Mouse (Mus musculus): Measurements from ENCODE around the gene Sptbn1. TPM values are rescaled to one million over a fixed set of nuclear protein-coding genes. Genes with fewer than 3 reads are reported as not detected.

Sptbn1 gene
- polyA plus RNA-seq, 1 experiment from 2014 or later, result 176 TPM

- no peak for ATAC-seq (replicated peaks)
- Histone ChIP-seq H3K27me3 (replicated peaks) (no peaks in the 10 kb centered on the region), H3K4me3 (no peak overlapping the region), H3K27ac (no peak overlapping the region), H3K4me1 (no peaks in the 10 kb centered on the region), H3K9ac (no peak overlapping the region), H3K9me3 (no peaks in the 10 kb centered on the region), H3K36me3 (replicated peaks) (peaks cover 68% of the 10 kb centered on the region), H3K4me2 (no peak overlapping the region)
- WGBS, result 97% methylated on average over 6 of the region's 6 CpGs
Measured at GRCm38 (mm10) chr11:30132581-30132980, 135.4 kb downstream of the Sptbn1 start.

GRCm38 (mm10) chr11:30131640-30132039 lies 136.3 kb downstream of the Sptbn1 start:
- no peak overlapping the region for H3K9ac ChIP-seq
- H3K27ac ChIP-seq, result no peak overlapping the region
- 78% methylated on average over 4 of the region's 4 CpGs for WGBS
- no peak overlapping the region for H3K4me3 ChIP-seq
- H3K4me2 ChIP-seq, result no peak overlapping the region
- no peaks in the 10 kb centered on the region for H3K27me3 ChIP-seq (replicated peaks)
- peaks cover 62% of the 10 kb centered on the region for H3K36me3 ChIP-seq (replicated peaks)
- no peaks in the 10 kb centered on the region for H3K9me3 ChIP-seq
- no peak for ATAC-seq (replicated peaks)
- H3K4me1 ChIP-seq, result no peaks in the 10 kb centered on the region

- no peak overlapping the region for H3K9ac ChIP-seq
- H3K4me2 ChIP-seq, result no peak overlapping the region
- peaks cover 58% of the 10 kb centered on the region for H3K36me3 ChIP-seq (replicated peaks)
- no peaks in the 10 kb centered on the region for H3K9me3 ChIP-seq
- WGBS, result 91% methylated on average over 7 of the region's 7 CpGs
- no peak overlapping the region for H3K4me3 ChIP-seq
- no peaks in the 10 kb centered on the region for H3K27me3 ChIP-seq (replicated peaks)
- H3K4me1 ChIP-seq, result no peaks in the 10 kb centered on the region
- ATAC-seq (replicated peaks), result no peak
- H3K27ac ChIP-seq, result no peak overlapping the region
Measured at GRCm38 (mm10) chr11:30129339-30129738, 138.6 kb downstream of the Sptbn1 start.

GRCm38 (mm10) chr11:30126840-30127239 lies 141.1 kb downstream of the Sptbn1 start:
- no peak overlapping the region for H3K9ac ChIP-seq
- ATAC-seq (replicated peaks), result no peak
- H3K4me1 ChIP-seq, result no peaks in the 10 kb centered on the region
- H3K36me3 ChIP-seq (replicated peaks), result peaks cover 59% of the 10 kb centered on the region
- H3K27me3 ChIP-seq (replicated peaks), result no peaks in the 10 kb centered on the region
- WGBS, result 86% methylated on average over 1 of the region's 1 CpGs
- no peaks in the 10 kb centered on the region for H3K9me3 ChIP-seq
- no peak overlapping the region for H3K27ac ChIP-seq
- H3K4me2 ChIP-seq, result no peak overlapping the region
- no peak overlapping the region for H3K4me3 ChIP-seq

GRCm38 (mm10) chr11:30118038-30118437 lies 149.9 kb downstream of the Sptbn1 start:
- no peaks in the 10 kb centered on the region for H3K27me3 ChIP-seq (replicated peaks)
- WGBS, result 95% methylated on average over 4 of the region's 4 CpGs
- H3K4me1 ChIP-seq, result no peaks in the 10 kb centered on the region
- no peaks in the 10 kb centered on the region for H3K9me3 ChIP-seq
- H3K9ac ChIP-seq, result no peak overlapping the region
- H3K36me3 ChIP-seq (replicated peaks), result peaks cover 71% of the 10 kb centered on the region
- no peak overlapping the region for H3K4me2 ChIP-seq
- ATAC-seq (replicated peaks), result no peak
- H3K4me3 ChIP-seq, result no peak overlapping the region
- H3K27ac ChIP-seq, result no peak overlapping the region

- WGBS, result 88% methylated on average over 2 of the region's 2 CpGs
- Histone ChIP-seq H3K4me2 (no peak overlapping the region), H3K9ac (no peak overlapping the region), H3K36me3 (replicated peaks) (peaks cover 64% of the 10 kb centered on the region), H3K9me3 (no peaks in the 10 kb centered on the region), H3K27ac (no peak overlapping the region), H3K4me3 (no peak overlapping the region), H3K27me3 (replicated peaks) (no peaks in the 10 kb centered on the region), H3K4me1 (no peaks in the 10 kb centered on the region)
- no peak for ATAC-seq (replicated peaks)
Measured at GRCm38 (mm10) chr11:30113631-30114030, 154.3 kb downstream of the Sptbn1 start.

GRCm38 (mm10) chr11:30110634-30111033 lies 157.3 kb downstream of the Sptbn1 start:
- Histone ChIP-seq H3K4me1 (no peaks in the 10 kb centered on the region), H3K9me3 (no peaks in the 10 kb centered on the region), H3K9ac (no peak overlapping the region), H3K27ac (no peak overlapping the region), H3K4me2 (no peak overlapping the region), H3K36me3 (replicated peaks) (peaks cover 51% of the 10 kb centered on the region), H3K27me3 (replicated peaks) (no peaks in the 10 kb centered on the region), H3K4me3 (no peak overlapping the region)
- no peak for ATAC-seq (replicated peaks)
- WGBS, result 88% methylated on average over 7 of the region's 7 CpGs

GRCm38 (mm10) chr11:30104177-30104576 lies 163.8 kb downstream of the Sptbn1 start:
- Histone ChIP-seq H3K27me3 (replicated peaks) (no peaks in the 10 kb centered on the region), H3K4me2 (no peak overlapping the region), H3K4me1 (no peaks in the 10 kb centered on the region), H3K36me3 (replicated peaks) (peaks cover 67% of the 10 kb centered on the region), H3K27ac (no peak overlapping the region), H3K4me3 (no peak overlapping the region), H3K9me3 (no peaks in the 10 kb centered on the region), H3K9ac (no peak overlapping the region)
- WGBS, result 95% methylated on average over 10 of the region's 10 CpGs
- ATAC-seq (replicated peaks), result no peak

- Histone ChIP-seq H3K27ac (no peak overlapping the region), H3K4me1 (no peaks in the 10 kb centered on the region), H3K36me3 (replicated peaks) (peaks cover 69% of the 10 kb centered on the region), H3K4me3 (no peak overlapping the region), H3K27me3 (replicated peaks) (no peaks in the 10 kb centered on the region), H3K9me3 (no peaks in the 10 kb centered on the region), H3K9ac (no peak overlapping the region), H3K4me2 (no peak overlapping the region)
- 99% methylated on average over 2 of the region's 2 CpGs for WGBS
- no peak for ATAC-seq (replicated peaks)
Measured at GRCm38 (mm10) chr11:30102594-30102993, 165.4 kb downstream of the Sptbn1 start.

- peaks cover 73% of the 10 kb centered on the region for H3K36me3 ChIP-seq (replicated peaks)
- 90% methylated on average over 1 of the region's 1 CpGs for WGBS
- H3K27me3 ChIP-seq (replicated peaks), result no peaks in the 10 kb centered on the region
- H3K27ac ChIP-seq, result no peak overlapping the region
- no peak for ATAC-seq (replicated peaks)
- no peaks in the 10 kb centered on the region for H3K4me1 ChIP-seq
- H3K4me2 ChIP-seq, result no peak overlapping the region
- no peak overlapping the region for H3K4me3 ChIP-seq
- H3K9ac ChIP-seq, result no peak overlapping the region
- H3K9me3 ChIP-seq, result no peaks in the 10 kb centered on the region
Measured at GRCm38 (mm10) chr11:30101796-30102195, 166.2 kb downstream of the Sptbn1 start.

GRCm38 (mm10) chr11:30101162-30101561 lies 166.8 kb downstream of the Sptbn1 start:
- Histone ChIP-seq H3K4me3 (no peak overlapping the region), H3K27ac (no peak overlapping the region), H3K4me1 (no peaks in the 10 kb centered on the region), H3K9ac (no peak overlapping the region), H3K36me3 (replicated peaks) (peaks cover 71% of the 10 kb centered on the region), H3K4me2 (no peak overlapping the region), H3K27me3 (replicated peaks) (no peaks in the 10 kb centered on the region), H3K9me3 (no peaks in the 10 kb centered on the region)
- 96% methylated on average over 2 of the region's 2 CpGs for WGBS
- ATAC-seq (replicated peaks), result no peak

- H3K27ac ChIP-seq, result no peak overlapping the region
- no peaks in the 10 kb centered on the region for H3K27me3 ChIP-seq (replicated peaks)
- no peak for ATAC-seq (replicated peaks)
- no peak overlapping the region for H3K9ac ChIP-seq
- H3K9me3 ChIP-seq, result no peaks in the 10 kb centered on the region
- peaks cover 64% of the 10 kb centered on the region for H3K36me3 ChIP-seq (replicated peaks)
- 96% methylated on average over 6 of the region's 6 CpGs for WGBS
- no peak overlapping the region for H3K4me3 ChIP-seq
- H3K4me2 ChIP-seq, result no peak overlapping the region
- H3K4me1 ChIP-seq, result no peaks in the 10 kb centered on the region
Measured at GRCm38 (mm10) chr11:30099916-30100315, 168.1 kb downstream of the Sptbn1 start.

GRCm38 (mm10) chr11:30095212-30095773 lies 172.7 kb downstream of the Sptbn1 start:
- Histone ChIP-seq H3K36me3 (replicated peaks) (peaks cover 25% of the 10 kb centered on the region), H3K4me2 (no peak overlapping the region), H3K27me3 (replicated peaks) (no peaks in the 10 kb centered on the region), H3K9ac (no peak overlapping the region), H3K27ac (no peak overlapping the region), H3K9me3 (no peaks in the 10 kb centered on the region), H3K4me1 (no peaks in the 10 kb centered on the region), H3K4me3 (no peak overlapping the region)
- no peak for ATAC-seq (replicated peaks)
- WGBS, result 86% methylated on average over 6 of the region's 6 CpGs
